Mouse (Mus musculus) heart, embryonic 12.5 days (tissue): ENCODE data around the gene Sash3. TPM values are rescaled to one million over a fixed set of nuclear protein-coding genes. Genes with fewer than 3 reads are reported as not detected.

Experiments used
- ATAC-seq: fragments of 200-750 bp; cut with Nextera tagmentation; 2 replicates; pipeline ENCODE4 v1.8.0; 2017; ENCODE audit warnings: moderate TSS enrichment, moderate library complexity; ENCODE audit not compliant: insufficient number of reproducible peaks, low FRiP score
- H3K27ac ChIP-seq: fragments of 300-500 bp; sonication (generic); 2 replicates; pipeline ENCODE4 v1.5.1; 2016; ENCODE audit warnings: mild to moderate bottlenecking, moderate library complexity; ENCODE audit not compliant: poor library complexity, severe bottlenecking
- H3K27me3 ChIP-seq: fragments of 300-500 bp; sonication (generic); replicated peaks from 2 replicates; pipeline ENCODE4 v1.6.1; 2016; ENCODE audit warnings: mild to moderate bottlenecking, moderate library complexity
- H3K36me3 ChIP-seq: fragments of 300-500 bp; sonication (generic); 2 replicates; pipeline ENCODE4 v1.6.1; 2016; ENCODE audit warnings: mild to moderate bottlenecking, moderate library complexity
- H3K4me1 ChIP-seq: fragments of 300-500 bp; sonication (generic); replicated peaks from 2 replicates; pipeline ENCODE4 v1.6.1; 2016; ENCODE audit warnings: mild to moderate bottlenecking
- H3K4me2 ChIP-seq: fragments of 300-500 bp; sonication (generic); 2 replicates; pipeline ENCODE4 v1.6.1; 2016; ENCODE audit warnings: mild to moderate bottlenecking, moderate library complexity
- H3K4me3 ChIP-seq: fragments of 300-500 bp; sonication (generic); 2 replicates; pipeline ENCODE4 v1.5.1; 2016; ENCODE audit warnings: mild to moderate bottlenecking
- H3K9ac ChIP-seq: fragments of 300-500 bp; sonication (generic); 2 replicates; pipeline ENCODE4 v1.6.1; 2016; ENCODE audit warnings: mild to moderate bottlenecking, moderate library complexity
- H3K9me3 ChIP-seq: fragments of 300-500 bp; sonication (generic); replicated peaks from 2 replicates; pipeline ENCODE4 v1.6.1; 2016; ENCODE audit warnings: mild to moderate bottlenecking, moderate library complexity
- whole genome bisulfite sequencing: fragments of 180-500 bp; shearing (Covaris S2); methylation state at CpG from one replicate; pipeline ENCODE4 v1.1.7; 2016; 5-methylcytosine and 5-hydroxymethylcytosine counted together
- polyA plus RNA-seq: library from polyadenylated mRNA; unstranded; fragments of >200 nt; fragmentation: Nextera tagmentation; extraction: Ambion mirVana; gene quantifications from 2 replicates; pipeline ENCODE4 v1.2.1, GENCODE M21; 2016

The Sash3 gene
- polyA plus RNA-seq, 1 experiment from 2014 or later, result 0.84 TPM

GRCm38 (mm10) chrX:48124132-48125071 lies 21.8 kb upstream of the Sash3 start:
- WGBS, result 20% methylated on average over 17 of the region's 17 CpGs
- H3K4me3 ChIP-seq, result peak overlapping the region; percentile 17; the same call in 1 of the 2 replicates
- H3K9ac ChIP-seq, result no peak overlapping the region
- H3K9me3 ChIP-seq, result no peaks in the 10 kb centered on the region
- no peak for ATAC-seq
- H3K4me1 ChIP-seq, result no peaks in the 10 kb centered on the region
- no peaks in the 10 kb centered on the region for H3K36me3 ChIP-seq
- peak overlapping the region; percentile 59 for H3K4me2 ChIP-seq
- no peak overlapping the region for H3K27ac ChIP-seq
- H3K27me3 ChIP-seq, result peaks cover 20% of the 10 kb centered on the region

- Histone ChIP-seq H3K9ac (no peak overlapping the region), H3K4me1 (no peaks in the 10 kb centered on the region), H3K36me3 (no peaks in the 10 kb centered on the region), H3K27ac (no peak overlapping the region), H3K27me3 (peaks cover 18% of the 10 kb centered on the region), H3K4me2 (no peak overlapping the region), H3K9me3 (no peaks in the 10 kb centered on the region), H3K4me3 (no peak overlapping the region)
- 76% methylated on average over 6 of the region's 6 CpGs for WGBS
- no peak for ATAC-seq
These were observed 19.2 kb upstream of the Sash3 start for GRCm38 (mm10) chrX:48126903-48127476.

GRCm38 (mm10) chrX:48127502-48128218 lies 18.6 kb upstream of the Sash3 start:
- no peaks in the 10 kb centered on the region for H3K36me3 ChIP-seq
- ATAC-seq, result no peak
- H3K4me1 ChIP-seq, result no peaks in the 10 kb centered on the region
- no peak overlapping the region for H3K4me2 ChIP-seq
- no peak overlapping the region for H3K4me3 ChIP-seq
- no peak overlapping the region for H3K27ac ChIP-seq
- WGBS, result 74% methylated on average over 6 of the region's 6 CpGs
- no peaks in the 10 kb centered on the region for H3K9me3 ChIP-seq
- H3K9ac ChIP-seq, result no peak overlapping the region
- H3K27me3 ChIP-seq, result peaks cover 17% of the 10 kb centered on the region

- Histone ChIP-seq H3K27ac (no peak overlapping the region), H3K4me1 (no peaks in the 10 kb centered on the region), H3K4me3 (no peak overlapping the region), H3K9ac (no peak overlapping the region), H3K4me2 (no peak overlapping the region), H3K9me3 (no peaks in the 10 kb centered on the region), H3K36me3 (no peaks in the 10 kb centered on the region), H3K27me3 (peaks cover 6% of the 10 kb centered on the region; the same call in 1 of the 2 replicates)
- 60% methylated on average over 1 of the region's 1 CpGs for WGBS
- no peak for ATAC-seq
These were observed 17.1 kb upstream of the Sash3 start for GRCm38 (mm10) chrX:48129167-48129566.

- Histone ChIP-seq H3K27me3 (0 out of 2 replicates have a peak, but pooled peaks cover 10% of the 10 kb centered on the region), H3K4me3 (no peak overlapping the region), H3K27ac (no peak overlapping the region), H3K36me3 (no peaks in the 10 kb centered on the region), H3K9ac (no peak overlapping the region), H3K4me2 (no peak overlapping the region), H3K9me3 (no peaks in the 10 kb centered on the region), H3K4me1 (no peaks in the 10 kb centered on the region)
- 87% methylated on average over 4 of the region's 4 CpGs for WGBS
- no peak for ATAC-seq
These were observed 9.3 kb upstream of the Sash3 start for GRCm38 (mm10) chrX:48136935-48137334.

GRCm38 (mm10) chrX:48138011-48138410 lies 8.2 kb upstream of the Sash3 start:
- Histone ChIP-seq H3K4me2 (no peak overlapping the region), H3K36me3 (no peaks in the 10 kb centered on the region), H3K27me3 (0 out of 2 replicates have a peak, but pooled peaks cover 10% of the 10 kb centered on the region), H3K9me3 (no peaks in the 10 kb centered on the region), H3K4me3 (no peak overlapping the region), H3K4me1 (no peaks in the 10 kb centered on the region), H3K9ac (no peak overlapping the region), H3K27ac (no peak overlapping the region)
- 56% methylated on average over 6 of the region's 6 CpGs for WGBS
- no peak for ATAC-seq

GRCm38 (mm10) chrX:48138539-48139275 lies 7.5 kb upstream of the Sash3 start:
- Histone ChIP-seq H3K9me3 (no peaks in the 10 kb centered on the region), H3K4me1 (no peaks in the 10 kb centered on the region), H3K4me3 (no peak overlapping the region), H3K4me2 (no peak overlapping the region), H3K36me3 (no peaks in the 10 kb centered on the region), H3K27ac (no peak overlapping the region), H3K9ac (no peak overlapping the region), H3K27me3 (0 out of 2 replicates have a peak, but pooled peaks cover 10% of the 10 kb centered on the region)
- ATAC-seq, result no peak
- 47% methylated on average over 7 of the region's 7 CpGs for WGBS

- Histone ChIP-seq H3K27ac (no peak overlapping the region), H3K4me1 (no peaks in the 10 kb centered on the region), H3K4me3 (no peak overlapping the region), H3K4me2 (no peak overlapping the region), H3K27me3 (0 out of 2 replicates have a peak, but pooled peaks cover 10% of the 10 kb centered on the region), H3K9me3 (no peaks in the 10 kb centered on the region), H3K9ac (no peak overlapping the region), H3K36me3 (no peaks in the 10 kb centered on the region)
- WGBS, result 56% methylated on average over 14 of the region's 14 CpGs
- ATAC-seq, result no peak
These were observed 6.6 kb upstream of the Sash3 start for GRCm38 (mm10) chrX:48139368-48140285.

GRCm38 (mm10) chrX:48140286-48140877 lies 5.9 kb upstream of the Sash3 start:
- Histone ChIP-seq H3K9ac (no peak overlapping the region), H3K4me3 (no peak overlapping the region), H3K27me3 (0 out of 2 replicates have a peak, but pooled peaks cover 8% of the 10 kb centered on the region), H3K9me3 (no peaks in the 10 kb centered on the region), H3K4me2 (no peak overlapping the region), H3K36me3 (no peaks in the 10 kb centered on the region), H3K4me1 (no peaks in the 10 kb centered on the region), H3K27ac (no peak overlapping the region)
- WGBS, result 40% methylated on average over 3 of the region's 3 CpGs
- no peak for ATAC-seq
